Mouse (Mus musculus): ENCODE data around the gene Ids.
A peak's percentile ranks its signal among the peaks of the same experiment; 100 is the strongest.
"Not testable (repeated sequence)": the region's sequence is repeated elsewhere in the genome, so short reads cannot be mapped to it uniquely, and the experiment has no call there.

Gene Ids

DNA sequence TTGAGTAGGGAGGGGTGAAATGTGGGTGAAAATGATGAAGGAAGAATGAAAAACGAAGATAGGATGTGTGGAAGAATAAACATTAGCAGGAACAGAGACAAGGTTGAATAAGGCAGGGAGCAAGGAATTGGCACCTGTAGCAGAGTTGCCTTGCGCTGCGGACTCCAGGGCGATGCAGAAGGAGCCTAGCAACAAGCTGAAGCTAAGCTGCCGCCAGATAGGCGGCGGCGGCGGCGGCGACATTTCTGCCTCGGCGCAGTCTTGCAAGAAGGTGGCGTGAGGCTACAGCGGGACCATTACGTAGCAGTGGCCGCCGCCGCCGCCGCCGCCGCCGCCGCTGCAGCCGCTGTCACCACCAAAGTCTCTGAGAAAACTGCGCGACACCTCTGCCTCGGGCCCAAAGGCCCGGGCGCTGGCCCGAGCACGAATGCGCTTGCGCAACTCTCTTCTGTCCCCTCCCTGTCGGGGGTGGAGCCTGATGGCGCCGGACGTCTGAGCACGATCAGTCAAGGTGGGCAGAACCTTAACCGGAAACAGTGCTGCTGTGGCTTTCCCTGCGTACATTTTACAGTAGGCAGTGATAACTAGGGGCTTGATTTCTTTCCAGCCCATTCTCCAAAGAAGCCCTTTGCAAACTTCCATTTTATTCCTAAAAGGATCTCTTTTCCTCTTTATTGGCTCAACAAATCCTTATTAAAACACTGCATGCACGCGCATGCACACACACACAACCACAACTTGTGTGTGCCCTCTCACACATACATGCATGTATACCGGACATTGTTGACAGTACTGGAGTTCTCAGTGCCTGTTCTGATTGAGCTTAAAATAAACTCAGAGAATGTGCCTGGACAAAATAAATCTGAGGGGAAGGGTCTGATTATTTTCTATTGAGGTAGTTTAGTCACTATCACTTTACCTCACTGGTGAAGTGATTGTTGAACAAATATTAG lies at the start of gene Ids:
Gene Ids (minus strand): TSS at position 424 of the 953 bp plus-strand sequence.
- DNase-seq (ENCODE audit: low spot score in 2 of 2): peak; percentile 86

DNA sequence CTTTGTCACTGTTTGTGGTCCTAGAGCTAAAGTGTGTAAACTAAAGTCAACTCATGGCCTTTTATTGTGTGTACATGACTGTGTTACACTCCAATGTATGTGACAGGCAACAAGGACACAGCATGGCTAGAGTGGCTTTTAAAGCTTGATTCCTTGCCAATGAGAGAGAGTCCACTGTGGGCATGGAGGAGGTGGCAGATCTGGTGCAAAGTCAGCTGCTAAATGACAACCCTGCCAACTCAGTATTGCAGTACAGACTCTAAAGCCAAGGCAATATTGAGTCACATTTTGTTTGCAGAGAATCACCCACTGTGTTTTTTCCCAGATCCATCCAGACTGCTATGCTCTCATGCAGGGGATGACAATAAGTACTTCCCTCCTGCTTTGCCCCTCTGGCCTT lies 27.8 kb upstream of the Ids start:
- not testable (repeated sequence) for DNase-seq (ENCODE audit: low spot score in 2 of 2)

DNA sequence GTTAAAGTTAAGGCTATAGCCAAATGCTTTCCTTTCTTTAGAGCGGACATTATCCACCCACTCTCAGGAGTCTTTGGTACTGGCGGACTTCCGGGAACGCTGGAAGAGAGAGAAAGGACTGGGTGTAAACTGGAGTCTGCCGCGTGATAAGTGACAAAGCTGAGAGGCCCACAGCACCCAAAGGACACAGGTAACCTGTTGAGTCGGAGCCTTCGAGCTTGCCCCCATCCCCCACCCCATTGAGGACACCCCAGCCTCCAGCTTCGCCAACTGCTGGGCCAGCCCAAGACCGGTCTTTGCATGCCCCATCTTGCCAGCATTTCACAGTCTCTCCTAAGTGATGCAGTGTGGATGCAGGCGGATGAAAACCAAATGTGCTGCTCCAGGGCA lies 21.1 kb upstream of the Ids start:
- no peak for DNase-seq (ENCODE audit: low spot score in 2 of 2)

DNA sequence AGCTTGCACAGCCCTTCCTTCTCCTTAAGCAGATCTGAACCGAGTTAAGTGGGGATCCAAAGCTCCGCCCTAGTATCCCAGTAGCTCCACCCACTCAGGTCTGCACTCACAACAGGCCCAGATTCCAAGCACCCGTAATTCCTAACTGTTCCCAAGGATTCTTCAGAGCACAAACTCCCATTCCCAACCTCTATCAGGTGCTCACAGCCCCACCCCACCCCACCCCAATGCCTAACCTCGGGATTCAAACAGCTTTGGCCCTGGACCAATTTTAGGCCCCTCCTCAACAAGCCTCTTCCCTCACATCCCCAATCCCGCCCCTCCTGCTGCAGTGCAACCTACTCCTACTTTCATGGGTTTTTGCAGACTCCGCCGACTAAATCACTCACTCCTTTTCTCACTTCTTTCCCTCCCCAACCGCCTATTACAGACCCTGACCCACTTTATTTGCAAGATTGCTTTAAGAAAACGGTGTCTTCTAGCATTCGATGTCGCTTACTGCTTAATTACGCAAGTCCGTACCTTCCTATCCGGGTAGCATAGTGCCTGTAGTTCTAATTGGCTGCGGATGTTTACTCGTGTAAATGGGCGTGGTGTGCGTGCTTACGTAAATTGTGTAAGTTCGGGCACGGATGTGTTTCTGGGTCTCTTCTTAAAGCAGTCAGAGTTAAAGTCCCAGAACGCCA lies 20.5 kb upstream of the Ids start, which contains the start of gene 1110012L19Rik:
Gene 1110012L19Rik (plus strand): TSS at position 602 of the 686 bp plus-strand sequence.
- peak; percentile 66 to 68 for DNase-seq (ENCODE audit: low spot score in 2 of 2)

DNA sequence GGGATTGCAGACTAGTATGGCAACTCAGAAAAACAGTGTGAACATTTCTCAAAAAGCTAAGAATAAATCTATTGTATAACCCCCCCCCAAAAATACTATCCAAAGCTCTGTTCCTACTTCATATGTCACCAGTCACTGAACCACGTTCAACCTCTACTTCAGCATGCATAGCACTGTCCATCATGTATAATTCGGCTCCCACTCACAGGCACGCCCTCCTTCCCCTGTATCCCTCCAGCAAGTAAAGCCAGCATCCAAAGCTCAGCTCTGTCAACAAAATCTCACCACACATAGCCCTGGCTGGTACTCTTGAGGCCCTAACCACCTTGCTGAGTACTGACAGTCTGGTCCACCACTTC lies 20.0 kb upstream of the Ids start:
- DNase-seq (ENCODE audit: low spot score in 2 of 2): no peak

DNA sequence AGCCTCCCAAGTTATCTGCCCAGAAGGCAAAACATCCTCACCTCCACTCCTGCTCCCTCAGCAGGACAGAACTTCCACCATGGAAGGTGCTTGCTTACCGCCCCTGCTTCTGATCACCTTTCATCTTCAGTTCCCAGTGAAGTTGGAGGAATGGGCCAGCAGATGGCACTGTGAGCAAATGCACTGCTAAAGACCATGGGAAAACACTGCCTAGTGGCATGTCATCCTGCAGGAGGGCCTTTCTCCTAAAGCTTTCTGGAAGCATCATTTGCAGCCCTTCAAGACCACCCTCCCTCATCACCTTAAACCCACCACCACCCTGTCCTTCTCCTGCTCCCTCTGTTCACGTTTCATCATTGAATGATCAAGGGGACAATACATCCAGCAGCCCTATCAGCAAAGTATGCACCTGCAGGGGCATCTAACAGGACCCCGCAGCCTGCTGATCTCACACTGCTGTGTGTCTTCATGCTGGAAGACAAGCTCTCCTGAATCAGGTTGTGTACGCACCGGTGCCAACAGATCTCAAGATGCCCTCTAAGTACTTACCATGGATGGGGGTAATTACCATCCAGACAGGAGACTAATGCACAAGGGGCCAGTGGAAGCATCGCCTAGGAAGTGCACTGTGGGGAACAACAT lies 9.7 kb upstream of the Ids start:
- DNase-seq (ENCODE audit: low spot score in 2 of 2): not testable (repeated sequence)

DNA sequence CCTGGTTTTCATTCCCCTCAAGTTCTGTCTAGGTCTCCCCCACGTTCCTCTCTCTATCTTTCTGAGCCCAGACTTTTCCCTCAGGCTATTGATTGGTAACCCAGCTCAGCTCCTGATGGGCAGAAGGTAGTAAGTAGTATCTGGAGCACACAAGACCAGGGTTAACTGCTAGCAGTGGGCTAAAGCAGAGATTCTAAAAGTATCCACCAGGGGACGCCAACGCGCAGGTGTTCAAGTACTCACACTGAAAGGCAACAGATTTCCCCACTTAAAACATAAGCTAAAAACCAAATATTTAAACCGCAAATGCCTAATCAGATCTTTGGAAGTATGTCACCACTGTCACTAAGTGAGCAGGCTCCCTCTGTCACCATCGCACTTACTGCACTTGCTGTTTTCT lies 4.9 kb upstream of the Ids start:
- not testable (repeated sequence) for DNase-seq (ENCODE audit: low spot score in 2 of 2)

DNA sequence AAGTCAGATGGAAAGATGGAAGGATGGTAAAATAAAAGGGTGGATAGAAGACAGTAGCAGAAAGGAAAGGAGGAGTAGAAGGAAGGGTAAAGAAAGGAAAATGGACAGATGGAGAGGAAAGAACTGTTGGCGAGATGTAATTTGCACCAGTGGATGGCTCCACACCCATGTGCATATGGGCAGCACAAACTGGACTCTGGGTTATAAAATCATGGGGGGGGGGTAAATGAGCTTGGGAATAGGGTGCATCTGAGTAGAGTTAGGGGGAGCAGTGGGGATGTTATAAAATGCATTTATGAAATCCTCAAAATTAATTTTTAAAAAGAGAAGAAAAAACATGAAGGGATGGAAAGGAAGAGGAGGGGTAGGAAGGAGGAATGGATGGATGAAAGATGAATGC lies 682 bp downstream of the Ids start:
- DNase-seq (ENCODE audit: low spot score in 2 of 2): no peak

DNA sequence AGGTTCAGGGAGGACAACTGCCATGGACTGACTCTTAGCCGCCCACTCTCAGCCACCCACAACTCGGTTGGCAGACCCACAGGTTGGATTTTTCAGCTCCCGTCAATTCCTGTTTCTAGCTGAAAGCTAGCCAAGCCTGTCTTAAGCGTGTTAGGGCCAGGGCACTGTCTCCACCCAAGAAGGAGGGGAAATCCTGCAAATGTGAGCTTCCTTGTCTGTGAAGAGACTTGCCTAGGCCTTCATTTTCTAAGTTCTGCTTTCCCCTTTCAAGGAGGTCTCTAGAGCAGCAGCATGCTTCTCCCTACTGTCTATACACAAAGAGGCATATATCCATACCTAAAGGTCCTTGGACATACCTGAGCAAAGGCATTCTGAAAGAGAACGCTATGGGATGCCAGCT lies 1.4 kb downstream of the Ids start:
- DNase-seq (ENCODE audit: low spot score in 2 of 2): no peak

DNA sequence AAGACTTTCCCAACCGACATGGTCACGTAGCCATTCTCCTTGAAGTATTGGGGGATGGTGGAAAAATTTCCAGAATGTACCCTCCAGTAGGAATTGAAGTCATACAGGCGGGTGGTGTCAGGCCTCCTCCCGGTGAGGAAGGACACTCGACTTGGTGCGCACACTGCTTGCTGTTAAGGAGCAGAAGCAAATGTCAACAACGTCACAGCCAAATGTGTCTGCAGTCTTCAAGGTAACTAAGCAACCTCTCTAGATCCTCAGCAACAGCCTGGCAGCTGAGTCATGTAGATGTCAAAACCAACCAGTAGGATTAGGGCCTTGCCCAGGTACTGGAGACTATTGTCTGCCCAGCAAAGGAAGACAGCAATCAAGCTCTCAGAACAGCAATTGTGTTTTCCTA lies 1.9 kb downstream of the Ids start:
- DNase-seq (ENCODE audit: low spot score in 2 of 2): no peak

DNA sequence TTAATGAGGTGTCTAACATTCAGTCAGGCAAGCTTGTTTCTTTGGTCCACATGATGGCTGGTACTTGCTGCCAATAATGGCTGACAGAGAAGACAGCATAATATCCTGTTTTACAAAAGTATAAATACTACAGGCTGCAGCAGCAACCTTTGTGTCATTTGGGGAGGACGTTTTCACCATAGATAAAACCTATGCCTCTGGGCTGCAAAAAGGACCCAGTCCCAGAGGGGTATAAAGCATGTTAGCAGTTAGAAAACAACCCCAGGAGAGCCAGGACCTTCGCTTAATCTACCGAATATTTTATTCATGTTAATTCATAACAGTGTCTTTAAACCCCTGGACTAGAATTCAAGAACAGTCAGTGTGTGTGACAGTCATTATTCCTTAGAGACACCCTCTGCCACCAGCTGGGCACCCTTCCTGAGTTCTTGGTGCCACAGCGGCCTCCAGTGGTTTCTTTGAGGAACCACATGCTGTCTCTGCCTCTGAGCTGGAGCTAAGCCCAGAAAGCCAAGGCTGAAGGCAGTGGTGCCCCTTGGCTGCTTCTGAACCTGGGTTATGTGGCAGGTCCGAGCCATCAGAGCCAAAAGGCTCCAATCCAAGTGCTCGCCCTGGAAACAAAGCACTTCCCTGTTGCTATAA lies 34.6 kb downstream of the Ids start:
- DNase-seq (ENCODE audit: low spot score in 2 of 2): peak in 1 of 2 experiments; percentile 1

DNA sequence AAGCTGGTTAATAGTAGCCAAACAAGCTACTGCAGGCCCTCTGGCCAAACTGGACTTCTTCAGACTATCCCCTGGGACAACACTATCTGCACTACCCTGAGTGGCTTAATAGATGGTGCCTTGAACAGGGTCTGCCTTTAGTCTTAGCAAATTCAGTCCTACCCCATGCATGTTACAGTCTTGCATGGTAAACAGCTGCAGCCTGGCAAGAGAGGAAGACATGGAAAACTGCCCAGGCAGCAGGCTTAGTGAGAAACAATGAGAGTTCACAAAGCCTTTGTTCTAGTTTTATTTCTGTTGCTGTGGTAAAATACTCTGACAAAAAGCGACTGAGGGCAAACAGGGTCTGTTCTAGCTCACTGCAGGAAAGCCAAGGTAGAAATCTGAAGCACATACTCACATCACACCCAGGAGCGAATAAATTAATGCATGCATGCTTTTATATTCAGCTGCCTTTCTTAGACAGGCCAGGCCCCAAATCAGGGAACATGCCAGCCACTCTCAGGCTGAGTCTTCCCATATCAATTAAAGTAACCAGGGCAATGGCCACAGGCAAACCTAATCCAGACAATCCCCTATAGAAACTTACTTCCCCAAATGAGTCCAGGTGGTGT lies 36.2 kb downstream of the Ids start:
- no peak for DNase-seq (ENCODE audit: low spot score in 2 of 2)

DNA sequence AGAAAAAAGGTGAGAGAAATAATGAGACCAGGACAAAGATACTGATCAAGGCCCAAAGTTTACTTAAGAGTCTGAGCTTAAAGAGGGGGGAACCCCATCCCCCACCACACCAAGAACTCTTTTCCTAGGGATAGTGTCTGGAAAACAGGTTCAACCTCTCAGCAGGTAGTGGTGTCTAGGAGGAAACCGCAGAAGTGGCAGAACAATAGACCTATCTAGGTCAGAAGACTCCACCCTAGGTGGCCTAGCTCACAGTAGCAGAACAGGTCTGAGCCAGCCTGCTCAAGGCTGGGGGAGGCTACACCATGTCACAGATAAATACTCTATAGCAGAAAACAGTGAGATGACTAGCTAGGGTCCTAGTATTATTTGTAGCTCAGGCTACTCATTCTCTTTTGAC lies 37.2 kb downstream of the Ids start:
- DNase-seq (ENCODE audit: low spot score in 2 of 2): no peak

DNA sequence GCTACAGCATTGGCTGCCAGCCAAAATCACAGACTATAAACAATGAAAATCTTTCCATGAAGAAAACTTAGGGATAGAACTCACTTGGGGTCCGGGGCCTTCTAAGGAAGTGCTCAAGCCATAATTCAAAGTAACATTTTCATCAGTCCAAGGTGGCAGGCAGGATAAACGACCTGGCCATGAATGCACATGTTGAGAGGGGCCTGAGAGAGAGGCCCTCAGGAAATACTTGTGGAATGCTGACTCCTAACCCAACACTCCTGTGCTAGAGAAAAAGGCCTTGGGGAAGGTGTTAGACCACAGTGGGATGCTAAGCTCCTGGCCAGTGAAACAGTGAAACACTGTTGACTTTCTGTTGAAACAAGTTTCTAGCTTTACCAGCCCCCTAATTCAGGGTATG lies 45.6 kb downstream of the Ids start:
- no peak for DNase-seq (ENCODE audit: low spot score in 2 of 2)

DNA sequence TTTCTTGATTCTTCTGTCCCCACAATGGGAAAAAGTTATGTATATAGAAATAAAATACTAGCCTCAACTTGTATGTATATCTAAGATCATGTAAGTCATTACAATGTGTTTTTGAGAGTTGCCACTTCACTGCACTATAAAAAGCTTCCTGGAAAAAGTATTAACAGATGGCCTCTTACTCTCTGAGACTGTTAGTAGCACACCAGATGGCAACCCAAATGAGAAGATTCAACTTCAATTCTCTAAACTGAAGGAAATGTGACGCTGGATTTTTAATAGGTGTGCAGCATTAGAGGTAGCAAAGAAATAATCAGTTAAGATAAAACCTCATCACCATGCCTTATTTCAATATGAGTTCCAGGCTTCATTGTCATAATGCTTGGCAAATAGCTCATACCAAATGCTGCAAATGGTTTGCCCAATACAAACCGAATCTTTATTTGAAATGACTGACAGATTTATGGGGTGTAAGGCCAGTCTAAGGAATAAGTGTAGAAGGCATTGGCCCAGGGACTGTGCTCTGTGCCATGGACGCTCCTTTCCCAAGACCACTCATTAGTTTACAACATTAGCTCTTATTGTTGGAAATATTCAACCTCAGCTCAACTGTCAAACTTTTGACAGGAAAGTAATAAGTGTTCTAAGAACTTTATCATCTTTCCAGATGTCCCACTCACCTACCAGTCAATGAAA lies 49.8 kb downstream of the Ids start:
- no peak for DNase-seq (ENCODE audit: low spot score in 2 of 2)
